Mouse (Mus musculus) left cerebral cortex, postnatal 10 days (tissue): ENCODE data around the gene Obox2. TPM values are rescaled to one million over a fixed set of nuclear protein-coding genes. Genes with fewer than 3 reads are reported as not detected.
"Not testable (repeated sequence)": the region's sequence is repeated elsewhere in the genome, so short reads cannot be mapped to it uniquely, and the experiment has no call there.

Experiments used
- DNase-seq, 2 experiments: peaks; one replicate each; pipeline ENCODE4 v3.0.0; 2021 to 2022; ENCODE audit warnings: low spot score in 2 of 2, mixed read lengths in 1 of 2; ENCODE audit errors: extremely low spot score in 1 of 2
- intact Hi-C: fragments of 180-260 bp; cut with DNase I; formaldehyde crosslinking; loops from one replicate; pipeline ENCODE4 v1.15.1; 2025
- total RNA-seq, 2 experiments: library from RNA; stranded (reverse); gene quantifications; 2 replicates each; pipeline ENCODE4 v1.2.3; 2021

Gene Obox2
- not detected for total RNA-seq

- intact Hi-C loops, DNase-seq: not testable (repeated sequence)
Observed at GRCm38 (mm10) chr7:15388421-15388998, at the start of gene Obox2, which contains the start of gene Obox1. Gene Obox2, plus strand, starts transcription at chr7:15388721. Gene Obox1, plus strand, starts transcription at chr7:15388948.

DNA sequence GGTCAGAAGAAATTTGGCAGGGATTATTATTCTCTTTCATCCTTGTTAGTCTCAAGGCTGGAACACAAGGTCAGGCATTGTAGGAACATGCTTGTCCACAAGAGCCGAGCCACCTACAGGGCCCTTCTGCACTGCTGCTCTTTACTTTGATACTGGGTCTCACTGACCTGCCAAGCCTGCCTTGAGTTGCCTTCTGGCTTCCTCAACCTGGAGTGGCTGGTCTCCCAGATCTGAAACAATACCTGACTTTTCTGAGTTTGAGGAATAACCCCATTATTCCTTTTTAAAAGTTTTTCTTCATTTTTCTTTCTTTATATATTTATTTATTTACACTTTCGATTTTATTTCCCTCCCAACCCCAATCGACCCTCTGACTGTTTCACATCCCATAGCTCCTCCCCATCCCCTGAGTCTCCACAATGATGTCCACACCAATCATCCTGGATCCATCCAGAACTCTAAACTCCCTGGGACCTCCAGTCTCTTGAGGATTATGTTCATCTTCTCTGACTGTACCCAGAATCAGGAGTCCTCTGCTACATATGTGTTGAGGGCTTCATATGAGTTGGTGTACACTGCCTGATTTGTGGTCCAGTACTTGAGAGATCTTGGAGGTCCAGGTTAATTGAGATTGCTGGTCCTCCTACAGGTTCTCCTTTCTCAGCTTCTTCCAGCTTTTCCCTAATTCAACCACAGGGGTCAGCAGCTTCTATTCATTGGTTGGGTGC, 10.8 kb downstream of the Obox2 start:
- intact Hi-C loops, DNase-seq: not testable (repeated sequence)

DNA sequence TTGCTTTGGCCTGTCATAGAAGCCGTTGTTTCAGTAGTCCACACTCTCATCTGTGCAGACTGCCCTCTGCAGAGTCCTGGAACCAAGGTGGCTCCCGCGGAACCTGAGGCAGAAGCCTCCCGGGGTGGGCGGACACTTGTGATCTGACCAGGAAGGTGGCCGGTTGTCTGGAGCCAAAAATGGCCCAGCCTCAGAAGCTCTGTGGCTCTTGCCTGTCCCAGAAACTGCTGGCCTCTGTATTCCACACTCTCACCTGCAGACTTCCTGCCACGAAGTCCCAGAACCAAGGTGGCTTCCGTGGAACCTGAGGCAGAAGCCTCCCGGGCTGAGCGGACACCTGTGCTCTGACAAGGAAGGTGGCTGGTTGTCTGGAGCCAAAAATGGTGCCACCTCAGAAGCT, 18.3 kb downstream of the Obox2 start:
- intact Hi-C loops, DNase-seq: not testable (repeated sequence)

DNA sequence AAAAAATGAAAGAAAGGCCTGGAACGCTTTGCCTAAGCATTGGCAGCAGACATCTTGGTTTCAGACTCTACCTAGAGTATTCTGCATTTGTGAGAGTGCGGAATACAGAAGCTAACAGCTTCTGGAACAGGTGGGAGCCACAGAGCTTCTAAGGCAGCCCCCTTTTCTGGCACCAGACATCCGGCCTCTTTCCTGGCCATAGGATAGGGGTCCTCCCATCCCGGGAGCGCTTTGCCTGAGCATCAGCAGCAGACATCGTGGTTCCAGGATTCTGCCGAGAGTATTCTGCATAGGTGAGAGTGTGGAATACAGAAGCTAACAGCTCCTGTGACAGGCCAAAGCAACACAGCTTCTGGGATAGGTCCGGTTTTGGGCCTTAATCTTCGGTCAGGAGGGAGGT, 29.5 kb downstream of the Obox2 start:
- DNase-seq, intact Hi-C loops: not testable (repeated sequence)

- DNase-seq, intact Hi-C loops: not testable (repeated sequence)
Observed at GRCm38 (mm10) chr7:15425537-15425936, 37.0 kb downstream of the Obox2 start.

Other genes starting within 250 kb of the Obox2 start
- gene Obox1, start 227 bp downstream of the Obox2 start, total RNA-seq: not detected